ENCODE assay signal across 8 mouse cellular contexts in the genomic region with DNA sequence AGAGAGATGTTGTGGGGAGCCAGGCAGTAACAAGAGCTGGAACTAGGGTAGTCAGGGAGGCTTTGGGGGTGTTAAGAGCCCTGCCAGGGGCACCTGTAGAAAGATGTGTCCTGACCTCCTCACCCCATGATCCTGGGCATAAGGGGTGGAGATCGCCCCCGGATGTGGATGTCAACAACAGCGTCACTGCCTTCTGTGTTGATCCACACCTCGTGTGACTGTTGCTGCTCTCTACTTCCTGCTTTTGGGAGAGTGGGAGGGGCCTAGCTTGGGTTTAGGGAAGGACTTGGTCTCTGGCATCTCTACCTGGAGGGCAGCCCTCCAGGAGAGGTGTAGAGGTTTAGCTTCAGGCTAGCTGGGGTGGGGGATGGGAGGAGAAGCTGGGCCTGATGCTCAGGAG. TPM values are rescaled to one million over a fixed set of nuclear protein-coding genes. Genes with fewer than 3 reads are reported as not detected.
DNase-seq lines count a peak whose midpoint lies in the region; ATAC-seq lines count a peak whose summit lies in the region.

No protein-coding gene starts in this region.

- peaks cover 11% of the 10 kb centered on the region for H3K4me1 ChIP-seq in heart, embryonic 12.5 days (replicated peaks)
- peaks cover 16% of the 10 kb centered on the region for H3K4me1 ChIP-seq in kidney, embryonic 16.5 days (ENCODE audit: insufficient read depth, low read length)

- H3K27ac ChIP-seq in heart, embryonic 12.5 days (ENCODE audit: poor library complexity, severe bottlenecking) = peak overlapping the region; percentile 72; the same call in 1 of the 2 replicates
- peak overlapping the region; percentile 86 for H3K27ac ChIP-seq in kidney, embryonic 16.5 days (ENCODE audit: low read length)

- ATAC-seq in common myeloid progenitor, adult 5-6 weeks (replicated peaks; ENCODE audit: low read depth, poor library complexity, severe bottlenecking) = peak; percentile 75
- ATAC-seq in heart, embryonic 12.5 days (ENCODE audit: insufficient number of reproducible peaks, low FRiP score) = peak; percentile 5; the same call in 1 of the 2 replicates
- no peak for ATAC-seq in kidney, embryonic 16.5 days (ENCODE audit: low FRiP score, low TSS enrichment)

- 0% methylated on average over 4 of the region's 4 CpGs for WGBS in heart, embryonic 12.5 days
- WGBS in kidney, embryonic 16.5 days = 1% methylated on average over 4 of the region's 4 CpGs

- peaks cover 34% of the 10 kb centered on the region for H3K36me3 ChIP-seq in heart, embryonic 12.5 days
- peaks cover 26% of the 10 kb centered on the region for H3K36me3 ChIP-seq in kidney, embryonic 16.5 days (ENCODE audit: insufficient read depth, low read length)

- peak overlapping the region; percentile 92 for H3K4me3 ChIP-seq in heart, embryonic 12.5 days
- peak overlapping the region; percentile 95 for H3K4me3 ChIP-seq in kidney, embryonic 16.5 days (ENCODE audit: low read length)

- H3K9me3 ChIP-seq in heart, embryonic 12.5 days (replicated peaks) = no peaks in the 10 kb centered on the region
- no peaks in the 10 kb centered on the region for H3K9me3 ChIP-seq in kidney, embryonic 16.5 days (ENCODE audit: low read length)

- DNase-seq in 3T3-L1 (ENCODE audit: low read depth, low spot score) (peak; percentile 90), ES-CJ7 (ENCODE audit: low read depth, low spot score) (peak; percentile 89)
- DNase-seq in lung, postnatal 4 days = peak; percentile 69 to 80
- peak; percentile 68 for DNase-seq in spleen, adult 12 weeks (ENCODE audit: low spot score)
- no peak for DNase-seq in layer of hippocampus, postnatal 25 days (ENCODE audit: extremely low spot score in 1 of 2, low spot score in 1 of 2)

- no peaks in the 10 kb centered on the region for H3K27me3 ChIP-seq in heart, embryonic 12.5 days (replicated peaks)
- no peaks in the 10 kb centered on the region for H3K27me3 ChIP-seq in kidney, embryonic 16.5 days (ENCODE audit: insufficient read depth, low read length)

- H3K4me2 ChIP-seq in heart, embryonic 12.5 days = peak overlapping the region; percentile 95
- peak overlapping the region; percentile 95 for H3K4me2 ChIP-seq in kidney, embryonic 16.5 days (replicated peaks; ENCODE audit: low read depth, low read length)

- H3K9ac ChIP-seq in heart, embryonic 12.5 days = peak overlapping the region; percentile 95
- H3K9ac ChIP-seq in kidney, embryonic 16.5 days (replicated peaks; ENCODE audit: low read length) = peak overlapping the region; percentile 92

RNA-seq across cellular contexts. Expression of gene Atg2a, which starts 0.8 kb away (rescaled TPM):
- 10.7 and 12.6 TPM in 2 replicates for total RNA-seq in common myeloid progenitor, adult 5-6 weeks (2017)
- 10.9 and 13.0 TPM in 2 replicates for polyA plus RNA-seq in heart, embryonic 12.5 days (2016; fragmentation: Nextera tagmentation; extraction: Ambion mirVana)
- 12.1 and 13.1 TPM in 2 replicates for polyA plus RNA-seq in kidney, embryonic 16.5 days (2015; fragmentation: Nextera tagmentation; extraction: Ambion mirVana)
- total RNA-seq in layer of hippocampus, postnatal 25 days (2021) = 10 to 100 TPM; 31.1 to 38.3 TPM

RNA-seq across cellular contexts. Expression of gene Ppp2r5b, which starts 6.6 kb away (rescaled TPM):
- 2.6 and 4.2 TPM in 2 replicates for total RNA-seq in common myeloid progenitor, adult 5-6 weeks (2017)
- 29.8 and 31.0 TPM in 2 replicates for polyA plus RNA-seq in heart, embryonic 12.5 days (2016; fragmentation: Nextera tagmentation; extraction: Ambion mirVana)
- 27.5 and 31.0 TPM in 2 replicates for polyA plus RNA-seq in kidney, embryonic 16.5 days (2015; fragmentation: Nextera tagmentation; extraction: Ambion mirVana)
- total RNA-seq in layer of hippocampus, postnatal 25 days (2021) = 100 to 1,000 TPM; 137 to 146 TPM

RNA-seq across cellular contexts. Expression of gene Gpha2, which starts 16.1 kb away (rescaled TPM):
- total RNA-seq in common myeloid progenitor, adult 5-6 weeks (2017) = 0.14 TPM in 1 of 2 replicates, not detected in the other
- polyA plus RNA-seq in heart, embryonic 12.5 days (2016; fragmentation: Nextera tagmentation; extraction: Ambion mirVana) = 0.57 TPM in 1 of 2 replicates, not detected in the other
- polyA plus RNA-seq in kidney, embryonic 16.5 days (2015; fragmentation: Nextera tagmentation; extraction: Ambion mirVana) = 0.73 and 1.4 TPM in 2 replicates
- not detected for total RNA-seq in layer of hippocampus, postnatal 25 days (2021)

RNA-seq across cellular contexts. Expression of gene Ehd1, which starts 34.2 kb away (rescaled TPM):
- total RNA-seq in common myeloid progenitor, adult 5-6 weeks (2017) = 15.6 and 16.8 TPM in 2 replicates
- 87.0 and 88.7 TPM in 2 replicates for polyA plus RNA-seq in heart, embryonic 12.5 days (2016; fragmentation: Nextera tagmentation; extraction: Ambion mirVana)
- polyA plus RNA-seq in kidney, embryonic 16.5 days (2015; fragmentation: Nextera tagmentation; extraction: Ambion mirVana) = 84.2 and 89.5 TPM in 2 replicates
- 10 to 100 TPM; 84.9 to 88.6 TPM for total RNA-seq in layer of hippocampus, postnatal 25 days (2021)

RNA-seq across cellular contexts. Expression of gene Majin, which starts 58.1 kb away (rescaled TPM):
- not detected in 2 replicates for total RNA-seq in common myeloid progenitor, adult 5-6 weeks (2017)
- polyA plus RNA-seq in heart, embryonic 12.5 days (2016; fragmentation: Nextera tagmentation; extraction: Ambion mirVana) = not detected in 2 replicates
- not detected in 2 replicates for polyA plus RNA-seq in kidney, embryonic 16.5 days (2015; fragmentation: Nextera tagmentation; extraction: Ambion mirVana)
- total RNA-seq in layer of hippocampus, postnatal 25 days (2021) = not detected

Comparison
In these comparisons a context has a peak if more than half of its experiments do, and no peak if none do; other contexts are left out.
1. DNase-seq: peak in 3T3-L1 (single experiment), ES-CJ7 (single experiment), lung, postnatal 4 days (2 of 2) and spleen, adult 12 weeks (single experiment); none in layer of hippocampus, postnatal 25 days (0 of 2).
2. RNA of gene Ppp2r5b, which starts 6.6 kb away (total RNA-seq): 137 to 146 TPM in layer of hippocampus, postnatal 25 days; 2.6 to 4.2 TPM in common myeloid progenitor, adult 5-6 weeks; every median in the first group is over 10 times any median in the second.